Mouse (Mus musculus): ENCODE measurements around the gene Meiob. TPM values are rescaled to one million over a fixed set of nuclear protein-coding genes. Genes with fewer than 3 reads are reported as not detected.

Meiob gene
- total and polyA plus RNA-seq, 3 experiments: 0.14 to 0.18 TPM; not detected in 1

DNA sequence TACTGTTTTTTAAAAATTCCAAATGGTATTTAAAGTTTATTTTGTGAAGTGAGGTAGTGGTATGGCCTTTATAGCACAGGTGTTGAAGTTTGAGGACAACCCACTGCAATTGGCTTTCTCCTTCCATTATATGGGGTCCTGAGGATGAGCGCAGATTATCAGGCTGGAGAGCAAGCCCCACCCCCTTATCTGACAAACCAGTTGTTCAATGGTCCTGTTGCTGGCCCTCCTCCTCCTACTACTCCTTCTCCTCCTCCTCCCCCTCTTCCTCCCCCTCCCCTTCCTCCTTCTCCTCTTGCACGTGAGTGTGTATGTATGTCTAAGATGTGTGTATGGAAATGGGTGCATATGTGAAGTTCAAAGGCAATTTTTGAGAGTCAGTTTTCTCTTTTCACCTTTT is 8.1 kb downstream of the Meiob start:
- 53% methylated on average over 2 of the region's 2 CpGs for WGBS
- intact Hi-C loops (cut with DNase I): no loop called here
- H3K27ac ChIP-seq: no peak overlapping the region

GRCm38 (mm10) chr17:24815256-24815655 is 11.2 kb downstream of the Meiob start:
- intact Hi-C loops (cut with DNase I): no loop called here
- H3K4me1 ChIP-seq (ENCODE audit: control insufficient read depth, insufficient read depth, low read length): no peaks in the 10 kb centered on the region
- 80% methylated on average over 5 of the region's 5 CpGs for WGBS

More for the DNA sequence above, 8.1 kb downstream of the Meiob start:
- no peak overlapping the region for H3K4me3 ChIP-seq
- H3K36me3 ChIP-seq (ENCODE audit: control insufficient read depth, insufficient read depth, low read length): no peaks in the 10 kb centered on the region
- peaks cover 2% of the 10 kb centered on the region; the same call in 1 of the 2 replicates for H3K27me3 ChIP-seq (ENCODE audit: control insufficient read depth, insufficient read depth, low read length)
- TF ChIP-seq CTCF (IDR thresholded peaks at IDR 0.05): no peak
- no peak for TF ChIP-seq POLR2A (IDR thresholded peaks at IDR 0.05; ENCODE audit: insufficient read depth, low read depth, low read length)
- TF ChIP-seq EP300 (IDR thresholded peaks at IDR 0.05; ENCODE audit: insufficient read depth, low read depth, low read length): no peak
- no peaks in the 10 kb centered on the region for H3K79me2 ChIP-seq (replicated peaks; ENCODE audit: control insufficient read depth, insufficient read depth, low read length)
- DNase-seq: no peak
- no peaks in the 10 kb centered on the region for H3K4me1 ChIP-seq (ENCODE audit: control insufficient read depth, insufficient read depth, low read length)
- H3K9ac ChIP-seq (ENCODE audit: low read depth, low read length): no peak overlapping the region

GRCm38 (mm10) chr17:24817503-24817902 is 13.4 kb downstream of the Meiob start:
- intact Hi-C loops (cut with DNase I): loop anchor here (1.0 kb wide), 1 partner anchor 72 kb away; no protein-coding TSS in a partner anchor
- WGBS: 14% methylated on average over 1 of the region's 1 CpGs

More at GRCm38 (mm10) chr17:24815256-24815655, 11.2 kb downstream of the Meiob start:
- Histone ChIP-seq H3K79me2 (replicated peaks; ENCODE audit: control insufficient read depth, insufficient read depth, low read length) (no peaks in the 10 kb centered on the region), H3K27me3 (ENCODE audit: control insufficient read depth, insufficient read depth, low read length) (no peaks in the 10 kb centered on the region; the same call in 1 of the 2 replicates), H3K9ac (ENCODE audit: low read depth, low read length) (no peak overlapping the region), H3K4me3 (no peak overlapping the region), H3K27ac (no peak overlapping the region), H3K36me3 (ENCODE audit: control insufficient read depth, insufficient read depth, low read length) (no peaks in the 10 kb centered on the region)
- DNase-seq: no peak
- no peak for TF ChIP-seq EP300 (IDR thresholded peaks at IDR 0.05; ENCODE audit: insufficient read depth, low read depth, low read length)
- no peak for TF ChIP-seq POLR2A (IDR thresholded peaks at IDR 0.05; ENCODE audit: insufficient read depth, low read depth, low read length)
- TF ChIP-seq CTCF (IDR thresholded peaks at IDR 0.05): no peak

DNA sequence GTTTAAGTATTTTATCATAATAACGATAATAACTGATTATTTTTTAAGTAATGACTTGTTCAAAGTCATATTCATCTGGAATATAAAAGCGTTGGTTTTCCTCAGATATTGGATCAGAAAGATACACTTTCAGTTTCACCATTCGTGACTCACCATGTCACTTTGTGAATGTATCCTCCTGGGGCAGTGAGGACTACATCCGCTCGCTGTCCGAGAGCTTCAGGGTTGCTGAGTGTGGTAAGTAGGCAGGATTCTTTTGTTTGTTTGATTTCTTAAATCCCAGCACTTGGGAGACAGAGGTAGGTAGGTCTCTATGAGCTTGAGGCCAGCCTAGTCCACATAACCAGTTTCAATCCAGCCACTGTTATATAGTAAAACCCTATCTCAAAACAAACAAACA is 14.1 kb downstream of the Meiob start:
- 35% methylated on average over 6 of the region's 6 CpGs for WGBS
- Histone ChIP-seq H3K4me3 (no peak overlapping the region), H3K27ac (no peak overlapping the region; the same call in 1 of the 2 replicates), H3K9ac (ENCODE audit: low read depth, low read length) (no peak overlapping the region), H3K4me1 (ENCODE audit: control insufficient read depth, insufficient read depth, low read length) (no peaks in the 10 kb centered on the region), H3K79me2 (replicated peaks; ENCODE audit: control insufficient read depth, insufficient read depth, low read length) (no peaks in the 10 kb centered on the region), H3K27me3 (ENCODE audit: control insufficient read depth, insufficient read depth, low read length) (no peaks in the 10 kb centered on the region), H3K36me3 (ENCODE audit: control insufficient read depth, insufficient read depth, low read length) (no peaks in the 10 kb centered on the region)
- no peak for DNase-seq
- TF ChIP-seq POLR2A (IDR thresholded peaks at IDR 0.05; ENCODE audit: insufficient read depth, low read depth, low read length) (no peak), EP300 (IDR thresholded peaks at IDR 0.05; ENCODE audit: insufficient read depth, low read depth, low read length) (no peak), CTCF (IDR thresholded peaks at IDR 0.05) (no peak)
- intact Hi-C loops (cut with DNase I): no loop called here

More at GRCm38 (mm10) chr17:24817503-24817902, 13.4 kb downstream of the Meiob start:
- no peak overlapping the region for H3K4me3 ChIP-seq
- H3K9ac ChIP-seq (ENCODE audit: low read depth, low read length): no peak overlapping the region
- H3K4me1 ChIP-seq (ENCODE audit: control insufficient read depth, insufficient read depth, low read length): no peaks in the 10 kb centered on the region
- no peak for DNase-seq
- no peaks in the 10 kb centered on the region for H3K79me2 ChIP-seq (replicated peaks; ENCODE audit: control insufficient read depth, insufficient read depth, low read length)
- H3K27me3 ChIP-seq (ENCODE audit: control insufficient read depth, insufficient read depth, low read length): no peaks in the 10 kb centered on the region
- H3K36me3 ChIP-seq (ENCODE audit: control insufficient read depth, insufficient read depth, low read length): no peaks in the 10 kb centered on the region
- H3K27ac ChIP-seq: no peak overlapping the region
- peak; percentile 65 for TF ChIP-seq CTCF (IDR thresholded peaks at IDR 0.05)
- TF ChIP-seq EP300 (IDR thresholded peaks at IDR 0.05; ENCODE audit: insufficient read depth, low read depth, low read length): no peak
- no peak for TF ChIP-seq POLR2A (IDR thresholded peaks at IDR 0.05; ENCODE audit: insufficient read depth, low read depth, low read length)

DNA sequence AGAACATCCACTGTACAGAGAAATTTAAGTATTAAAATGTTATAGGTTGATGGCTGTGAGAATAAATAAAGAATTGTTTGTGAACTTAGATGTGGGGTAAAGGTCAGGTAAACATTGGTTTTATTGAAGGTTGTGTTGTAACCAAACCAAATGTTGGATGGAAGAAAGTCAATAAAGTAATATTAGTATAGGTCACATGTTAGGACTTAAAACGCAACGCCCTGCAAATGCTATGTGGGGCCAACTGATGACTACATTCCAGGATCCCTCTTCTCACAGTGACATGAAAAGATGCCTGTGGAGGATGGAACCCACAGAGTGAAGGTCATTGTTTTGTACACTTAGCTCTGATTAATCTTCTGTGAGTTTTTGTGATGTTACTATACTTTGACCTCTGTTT is 15.4 kb downstream of the Meiob start:
- 69% methylated on average over 2 of the region's 2 CpGs for WGBS
- Histone ChIP-seq H3K27me3 (ENCODE audit: control insufficient read depth, insufficient read depth, low read length) (no peaks in the 10 kb centered on the region), H3K36me3 (ENCODE audit: control insufficient read depth, insufficient read depth, low read length) (no peaks in the 10 kb centered on the region), H3K9ac (ENCODE audit: low read depth, low read length) (no peak overlapping the region), H3K27ac (no peak overlapping the region), H3K4me1 (ENCODE audit: control insufficient read depth, insufficient read depth, low read length) (no peaks in the 10 kb centered on the region), H3K4me3 (no peak overlapping the region), H3K79me2 (replicated peaks; ENCODE audit: control insufficient read depth, insufficient read depth, low read length) (no peaks in the 10 kb centered on the region)
- intact Hi-C loops (cut with DNase I): no loop called here
- TF ChIP-seq CTCF (IDR thresholded peaks at IDR 0.05) (no peak), POLR2A (IDR thresholded peaks at IDR 0.05; ENCODE audit: insufficient read depth, low read depth, low read length) (no peak), EP300 (IDR thresholded peaks at IDR 0.05; ENCODE audit: insufficient read depth, low read depth, low read length) (no peak)
- no peak for DNase-seq

DNA sequence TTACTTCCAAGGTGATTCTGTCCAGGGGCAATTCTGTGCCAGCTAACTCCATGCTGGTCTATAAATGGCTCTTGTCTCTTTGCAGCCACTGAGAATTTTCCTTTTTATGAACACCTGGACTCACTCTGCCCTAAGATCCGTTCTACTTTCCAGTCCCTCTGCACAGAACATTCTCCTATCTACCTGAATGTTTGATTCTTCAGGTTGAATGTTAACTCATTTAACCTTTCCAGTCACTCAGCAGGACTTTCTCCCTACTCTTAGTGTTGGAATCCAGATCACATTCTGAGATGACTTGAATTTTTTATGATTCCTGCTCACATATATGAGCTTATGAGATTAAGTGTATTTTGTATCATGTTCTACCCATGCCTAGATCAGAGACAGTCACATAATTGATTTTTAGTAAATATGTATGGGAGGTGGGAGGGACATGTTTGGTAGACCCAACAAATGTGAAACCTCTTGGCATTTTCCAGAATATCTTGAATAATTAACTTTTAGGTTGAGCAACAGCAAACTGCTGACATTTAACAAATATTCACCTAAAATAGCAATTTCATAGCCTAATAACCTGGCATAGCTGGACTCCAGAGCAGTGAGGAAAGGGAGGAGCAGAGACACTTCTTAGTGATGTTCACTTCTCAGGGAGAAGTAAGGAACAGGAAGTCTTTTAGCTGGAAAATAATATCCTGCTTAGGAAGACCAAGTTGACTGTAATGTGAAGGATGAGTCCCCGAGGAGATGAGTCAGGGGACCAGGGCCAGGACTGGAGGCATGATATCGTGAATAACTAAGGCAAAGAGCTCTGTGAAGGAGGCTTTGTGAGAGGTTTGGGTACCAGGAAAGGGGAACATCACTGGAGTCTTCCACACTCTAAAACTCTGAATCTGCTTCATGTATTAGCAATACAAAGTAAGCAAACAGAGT is 17.5 kb downstream of the Meiob start:
- Histone ChIP-seq H3K27me3 (ENCODE audit: control insufficient read depth, insufficient read depth, low read length) (no peaks in the 10 kb centered on the region), H3K36me3 (ENCODE audit: control insufficient read depth, insufficient read depth, low read length) (no peaks in the 10 kb centered on the region), H3K27ac (no peak overlapping the region), H3K9ac (ENCODE audit: low read depth, low read length) (no peak overlapping the region), H3K79me2 (replicated peaks; ENCODE audit: control insufficient read depth, insufficient read depth, low read length) (no peaks in the 10 kb centered on the region), H3K4me1 (ENCODE audit: control insufficient read depth, insufficient read depth, low read length) (no peaks in the 10 kb centered on the region), H3K4me3 (no peak overlapping the region)
- no peak for DNase-seq
- WGBS: 21% methylated on average over 3 of the region's 3 CpGs
- TF ChIP-seq POLR2A (IDR thresholded peaks at IDR 0.05; ENCODE audit: insufficient read depth, low read depth, low read length) (no peak), CTCF (IDR thresholded peaks at IDR 0.05) (no peak), EP300 (IDR thresholded peaks at IDR 0.05; ENCODE audit: insufficient read depth, low read depth, low read length) (no peak)
- intact Hi-C loops (cut with DNase I): no loop called here
